Mouse (Mus musculus) limb, embryonic 12.5 days (tissue): ENCODE data around the gene 4933427D14Rik. TPM values are rescaled to one million over a fixed set of nuclear protein-coding genes. Genes with fewer than 3 reads are reported as not detected.

ENCODE experiments used
- ATAC-seq: fragments of 200-750 bp; cut with Nextera tagmentation; 2 replicates; pipeline ENCODE4 v1.8.0; 2017; ENCODE audit warnings: low read depth, moderate TSS enrichment; ENCODE audit not compliant: insufficient number of reproducible peaks, insufficient read depth, low FRiP score, low TSS enrichment
- H3K27ac ChIP-seq: fragments of 300-500 bp; sonication (generic); 2 replicates; pipeline ENCODE4 v1.5.1; 2016; ENCODE audit warnings: mild to moderate bottlenecking, moderate library complexity
- H3K27me3 ChIP-seq: fragments of 300-500 bp; sonication (generic); 2 replicates; pipeline ENCODE4 v1.6.1; 2016; ENCODE audit warnings: mild to moderate bottlenecking, moderate library complexity
- H3K36me3 ChIP-seq: fragments of 300-500 bp; sonication (generic); 2 replicates; pipeline ENCODE4 v1.6.1; 2016; ENCODE audit warnings: mild to moderate bottlenecking, moderate library complexity
- H3K4me1 ChIP-seq: fragments of 300-500 bp; sonication (generic); replicated peaks from 2 replicates; pipeline ENCODE4 v1.6.1; 2016
- H3K4me2 ChIP-seq: fragments of 300-500 bp; sonication (generic); 2 replicates; pipeline ENCODE4 v1.6.1; 2016; ENCODE audit warnings: mild to moderate bottlenecking, moderate library complexity
- H3K4me3 ChIP-seq: fragments of 300-500 bp; sonication (generic); replicated peaks from 2 replicates; pipeline ENCODE4 v1.5.1; 2016; ENCODE audit warnings: mild to moderate bottlenecking
- H3K9ac ChIP-seq: fragments of 300-500 bp; sonication (generic); replicated peaks from 2 replicates; pipeline ENCODE4 v1.6.1; 2016; ENCODE audit warnings: mild to moderate bottlenecking, moderate library complexity
- H3K9me3 ChIP-seq: fragments of 300-500 bp; sonication (generic); 2 replicates; pipeline ENCODE4 v1.6.1; 2016; ENCODE audit warnings: mild to moderate bottlenecking, moderate library complexity
- WGBS: fragments of 180-500 bp; shearing (Covaris S2); methylation state at CpG from one replicate; pipeline ENCODE4 v1.1.7; 2016; 5-methylcytosine and 5-hydroxymethylcytosine counted together
- polyA plus RNA-seq: library from polyadenylated mRNA; unstranded; fragments of >200 nt; fragmentation: Nextera tagmentation; extraction: Ambion mirVana; gene quantifications from 2 replicates; pipeline ENCODE4 v1.2.1, GENCODE M21; 2016

4933427D14Rik gene
- polyA plus RNA-seq, 1 experiment from 2014 or later = 21.5 TPM

DNA sequence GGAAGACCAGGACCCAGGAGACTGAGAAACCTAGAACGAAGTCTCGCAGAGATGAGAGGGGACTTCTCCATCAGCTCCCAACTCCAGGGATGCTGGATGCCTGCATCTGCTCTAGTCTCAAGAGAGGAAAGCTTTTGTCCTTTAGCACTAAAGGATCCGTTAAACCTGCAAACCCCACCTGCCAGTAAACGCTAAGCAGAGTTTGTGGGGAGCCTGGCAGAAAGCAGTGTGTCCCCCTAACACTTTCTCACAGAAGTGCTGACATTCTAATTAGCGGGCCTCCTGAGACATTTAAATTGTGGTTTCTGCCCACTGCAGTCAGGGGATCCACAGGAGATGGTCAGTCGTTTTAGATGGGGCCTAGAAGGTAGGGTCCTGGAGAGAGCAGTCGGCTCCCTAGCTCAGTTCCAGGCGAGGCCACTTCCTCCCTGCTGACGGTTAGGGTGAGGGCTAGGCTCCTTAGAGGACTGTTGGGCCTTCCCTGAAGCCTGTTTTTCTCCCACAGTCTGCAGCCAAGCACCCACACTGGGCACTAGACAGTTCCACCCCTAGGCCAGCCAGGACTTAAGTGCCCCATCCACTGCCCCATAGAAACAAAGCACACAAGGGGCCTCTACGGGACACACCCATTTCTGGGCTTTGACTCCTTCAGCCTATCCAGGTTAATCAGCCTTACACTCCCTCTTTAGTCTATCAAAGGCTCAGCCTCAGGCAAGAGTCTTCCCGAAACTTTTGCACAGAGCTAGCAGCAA is 70.9 kb downstream of the 4933427D14Rik start:
- no peak for ATAC-seq
- Histone ChIP-seq H3K9me3 (no peaks in the 10 kb centered on the region), H3K4me3 (peak overlapping the region; percentile 66), H3K4me1 (peaks cover 15% of the 10 kb centered on the region), H3K27ac (no peak overlapping the region), H3K27me3 (peaks cover 83% of the 10 kb centered on the region), H3K9ac (peak overlapping the region; percentile 65; the same call in 1 of the 2 replicates), H3K4me2 (peak overlapping the region; percentile 99), H3K36me3 (no peaks in the 10 kb centered on the region)
- 19% methylated on average over 11 of the region's 11 CpGs for WGBS

DNA sequence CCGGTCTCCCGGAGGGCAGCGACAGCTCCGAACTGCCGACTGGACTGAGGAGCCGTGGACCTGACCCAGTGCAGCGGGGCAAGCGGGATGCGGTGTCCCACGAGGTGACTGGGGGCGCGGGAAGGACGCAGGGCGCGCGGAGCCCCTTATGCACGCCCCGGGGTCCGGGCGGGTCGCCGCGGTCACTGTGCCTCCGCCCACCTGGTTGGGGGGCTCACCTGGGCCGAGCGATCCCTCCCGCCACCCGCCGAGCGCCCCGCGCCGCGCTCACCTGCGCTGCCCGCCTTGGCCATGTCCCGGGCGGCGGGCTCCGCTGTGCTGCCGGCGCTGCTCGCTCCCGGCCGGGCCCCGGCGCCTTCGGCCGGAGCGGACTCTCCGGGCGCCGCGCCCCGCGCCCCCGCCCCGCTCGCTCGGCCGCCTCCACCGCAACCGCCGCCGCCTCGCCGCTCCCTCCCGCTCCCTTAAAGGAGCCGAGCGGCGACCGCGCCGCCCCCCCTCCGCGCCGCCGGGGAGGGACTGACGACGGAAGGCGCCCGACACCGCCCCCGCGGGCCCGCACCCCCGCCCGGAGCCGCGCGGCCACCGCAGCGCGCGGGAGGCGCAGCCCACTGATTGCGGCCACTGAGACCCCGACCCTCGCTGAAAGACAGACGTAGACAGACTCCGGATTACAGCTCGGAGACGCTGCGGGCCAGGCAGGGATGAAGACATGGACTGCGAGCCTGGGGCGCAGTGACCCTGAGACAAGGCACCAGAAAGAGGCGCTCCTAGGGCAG is 71.7 kb downstream of the 4933427D14Rik start, which contains the start of gene Pitpnm3:
Gene Pitpnm3 (minus strand): TSS at position 396 of the 776 bp plus-strand sequence.
- H3K27me3 ChIP-seq = peaks cover 84% of the 10 kb centered on the region
- H3K36me3 ChIP-seq = no peaks in the 10 kb centered on the region
- no peak within 1 kb of the TSS for H3K27ac ChIP-seq
- WGBS = under 1% methylated on average over 66 of the region's 107 CpGs
- no peaks in the 10 kb centered on the region for H3K9me3 ChIP-seq
- peak within 1 kb of the TSS; percentile 99 for H3K4me2 ChIP-seq
- H3K9ac ChIP-seq = peak within 1 kb of the TSS; percentile 65
- H3K4me3 ChIP-seq = peak within 1 kb of the TSS; percentile 66
- no peak for ATAC-seq
- peaks cover 16% of the 10 kb centered on the region for H3K4me1 ChIP-seq

DNA sequence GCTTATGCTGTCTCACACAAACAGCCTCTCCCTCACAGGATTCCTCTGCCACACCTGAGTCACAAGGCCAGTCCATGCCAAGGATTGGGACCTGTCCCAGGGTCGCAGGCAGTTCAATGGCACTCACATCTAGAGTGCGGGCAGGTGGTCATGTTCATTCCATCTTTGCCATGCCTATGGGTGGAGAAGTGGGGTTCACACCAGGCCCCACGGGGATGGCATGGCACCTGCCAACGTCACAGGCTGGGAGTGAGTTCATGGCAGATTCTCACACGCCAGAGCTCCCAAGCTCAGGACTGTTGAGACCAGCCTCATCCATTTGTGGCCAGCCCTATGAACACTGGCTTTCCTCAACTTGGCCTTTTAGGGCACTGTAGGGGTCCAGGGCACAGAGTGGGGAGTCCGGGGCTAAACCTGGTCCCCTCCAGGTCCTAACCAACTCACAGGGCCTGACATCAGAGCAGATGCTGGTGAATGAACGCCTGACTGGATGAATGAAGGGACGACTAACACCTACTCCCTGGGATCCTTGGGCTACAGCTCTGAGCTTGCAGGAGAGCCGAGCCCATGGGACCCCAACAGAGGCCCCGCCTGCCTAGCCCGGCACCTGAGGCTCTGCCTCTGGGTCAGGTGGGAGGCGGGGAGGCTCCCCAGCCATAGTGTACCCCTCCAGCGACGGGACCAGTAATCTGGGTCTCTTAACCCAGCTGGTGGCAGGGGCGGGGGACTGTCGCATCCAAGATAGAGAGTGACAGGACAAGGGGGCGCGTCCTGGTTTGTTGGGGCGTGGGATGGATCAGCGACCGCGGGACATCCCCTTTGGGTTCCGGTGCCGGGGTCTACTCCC is 72.5 kb downstream of the 4933427D14Rik start:
- ATAC-seq = 0 out of 2 replicates have a peak, but pooled peaks have one; percentile 43
- Histone ChIP-seq H3K9ac (peak overlapping the region; percentile 65), H3K36me3 (no peaks in the 10 kb centered on the region), H3K4me3 (peak overlapping the region; percentile 66), H3K27ac (no peak overlapping the region), H3K4me1 (peaks cover 24% of the 10 kb centered on the region), H3K27me3 (peaks cover 83% of the 10 kb centered on the region), H3K4me2 (peak overlapping the region; percentile 99), H3K9me3 (no peaks in the 10 kb centered on the region)
- WGBS = 13% methylated on average over 24 of the region's 24 CpGs

DNA sequence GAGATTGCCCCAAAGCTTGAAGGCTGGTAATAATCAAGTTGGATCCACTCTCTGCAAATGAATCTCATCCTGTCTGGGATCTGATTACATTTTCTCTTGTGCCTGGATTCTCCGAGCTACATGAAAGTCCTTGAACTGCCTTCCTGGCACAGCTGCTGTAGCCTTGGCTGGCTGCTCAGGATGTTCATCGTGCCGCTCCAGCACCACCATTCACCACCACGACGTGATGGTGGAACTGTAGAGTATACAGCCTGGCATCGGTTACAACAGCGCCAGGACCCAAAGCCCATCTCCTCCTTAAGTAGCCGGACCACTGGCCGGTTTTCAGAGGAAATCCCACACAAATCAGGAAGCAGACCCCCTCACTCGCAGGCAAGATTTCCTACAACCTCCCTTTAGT is 74.2 kb downstream of the 4933427D14Rik start:
- Histone ChIP-seq H3K4me2 (no peak overlapping the region), H3K9me3 (no peaks in the 10 kb centered on the region), H3K9ac (no peak overlapping the region), H3K36me3 (no peaks in the 10 kb centered on the region), H3K4me1 (peaks cover 24% of the 10 kb centered on the region), H3K27me3 (peaks cover 72% of the 10 kb centered on the region), H3K4me3 (no peak overlapping the region), H3K27ac (no peak overlapping the region)
- WGBS = 68% methylated on average over 10 of the region's 10 CpGs
- ATAC-seq = no peak

- Histone ChIP-seq H3K9me3 (no peaks in the 10 kb centered on the region), H3K4me2 (no peak overlapping the region), H3K4me1 (peaks cover 24% of the 10 kb centered on the region), H3K27me3 (peaks cover 64% of the 10 kb centered on the region), H3K9ac (no peak overlapping the region), H3K4me3 (no peak overlapping the region), H3K27ac (no peak overlapping the region), H3K36me3 (no peaks in the 10 kb centered on the region)
- no peak for ATAC-seq
- 19% methylated on average over 3 of the region's 3 CpGs for WGBS
Observed at GRCm38 (mm10) chr11:72132266-72132665, 75.0 kb downstream of the 4933427D14Rik start.

GRCm38 (mm10) chr11:72131697-72132096 is 75.6 kb downstream of the 4933427D14Rik start:
- Histone ChIP-seq H3K27me3 (peaks cover 58% of the 10 kb centered on the region), H3K4me2 (no peak overlapping the region), H3K4me1 (peaks cover 24% of the 10 kb centered on the region), H3K27ac (no peak overlapping the region), H3K9ac (no peak overlapping the region), H3K4me3 (no peak overlapping the region), H3K9me3 (no peaks in the 10 kb centered on the region), H3K36me3 (no peaks in the 10 kb centered on the region)
- WGBS = 89% methylated on average over 1 of the region's 1 CpGs
- no peak for ATAC-seq

DNA sequence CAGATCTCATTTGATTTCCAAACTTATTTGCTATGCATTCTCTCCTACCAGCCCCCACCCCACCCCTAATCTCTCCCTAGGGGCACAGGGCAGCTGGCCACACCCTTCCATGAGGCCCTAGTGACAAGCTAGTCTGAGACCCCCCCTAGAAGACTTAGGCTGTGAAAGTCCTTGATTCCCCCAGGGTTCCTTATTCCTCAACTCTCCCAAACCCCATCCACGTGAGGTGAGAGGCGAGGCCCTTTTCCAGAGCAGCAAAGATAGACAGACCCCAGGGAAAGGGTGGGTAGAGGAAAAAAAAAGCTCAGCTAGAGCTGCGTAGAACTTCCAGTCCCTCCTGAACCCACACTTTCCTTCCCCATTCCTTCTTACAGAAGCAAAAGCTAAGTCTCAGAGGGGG is 76.4 kb downstream of the 4933427D14Rik start:
- Histone ChIP-seq H3K9ac (no peak overlapping the region), H3K4me3 (no peak overlapping the region), H3K9me3 (no peaks in the 10 kb centered on the region), H3K36me3 (no peaks in the 10 kb centered on the region), H3K27me3 (peaks cover 50% of the 10 kb centered on the region), H3K27ac (no peak overlapping the region), H3K4me2 (no peak overlapping the region), H3K4me1 (peaks cover 21% of the 10 kb centered on the region)
- no peak for ATAC-seq
- WGBS = 77% methylated on average over 3 of the region's 3 CpGs

- no peak overlapping the region for H3K4me3 ChIP-seq
- H3K27me3 ChIP-seq = peaks cover 46% of the 10 kb centered on the region
- no peaks in the 10 kb centered on the region for H3K36me3 ChIP-seq
- H3K9me3 ChIP-seq = no peaks in the 10 kb centered on the region
- ATAC-seq = no peak
- H3K4me1 ChIP-seq = peaks cover 20% of the 10 kb centered on the region
- WGBS = 69% methylated on average over 3 of the region's 3 CpGs
- H3K4me2 ChIP-seq = no peak overlapping the region
- no peak overlapping the region for H3K27ac ChIP-seq
- H3K9ac ChIP-seq = no peak overlapping the region
Observed at GRCm38 (mm10) chr11:72130472-72130871, 76.8 kb downstream of the 4933427D14Rik start.

GRCm38 (mm10) chr11:72130021-72130420 is 77.2 kb downstream of the 4933427D14Rik start:
- no peak for ATAC-seq
- Histone ChIP-seq H3K36me3 (no peaks in the 10 kb centered on the region), H3K27me3 (peaks cover 41% of the 10 kb centered on the region), H3K4me3 (no peak overlapping the region), H3K9me3 (no peaks in the 10 kb centered on the region), H3K9ac (no peak overlapping the region), H3K4me2 (0 out of 2 replicates have a peak overlapping the region, but pooled peaks have one; percentile 16), H3K27ac (no peak overlapping the region), H3K4me1 (peaks cover 15% of the 10 kb centered on the region)
- WGBS = 10% methylated on average over 11 of the region's 11 CpGs

GRCm38 (mm10) chr11:72129032-72129894 is 78.0 kb downstream of the 4933427D14Rik start:
- no peak overlapping the region for H3K4me2 ChIP-seq
- H3K4me3 ChIP-seq = no peak overlapping the region
- ATAC-seq = no peak
- no peaks in the 10 kb centered on the region for H3K36me3 ChIP-seq
- H3K4me1 ChIP-seq = peaks cover 14% of the 10 kb centered on the region
- H3K9me3 ChIP-seq = no peaks in the 10 kb centered on the region
- H3K9ac ChIP-seq = no peak overlapping the region
- WGBS = 67% methylated on average over 8 of the region's 8 CpGs
- H3K27ac ChIP-seq = no peak overlapping the region
- peaks cover 34% of the 10 kb centered on the region for H3K27me3 ChIP-seq
